Mouse (Mus musculus): ENCODE results near the gene Gm4565.
"Not testable (repeated sequence)": the region's sequence is repeated elsewhere in the genome, so short reads cannot be mapped to it uniquely, and the experiment has no call there.

Gm4565 gene

GRCm38 (mm10) chr7:22588027-22588426 is at the start of gene Gm4565:
Gene Gm4565, minus strand, starts transcription at chr7:22588127.
- not testable (repeated sequence) for DNase-seq (ENCODE audit: low spot score in 2 of 2)

- not testable (repeated sequence) for DNase-seq (ENCODE audit: low spot score in 2 of 2)
These were observed 22.7 kb downstream of the Gm4565 start, which contains the start of gene Gm4201 for GRCm38 (mm10) chr7:22565243-22565642. Gene Gm4201, minus strand, starts transcription at chr7:22565343.

- not testable (repeated sequence) for DNase-seq (ENCODE audit: low spot score in 2 of 2)
These were observed 53.1 kb downstream of the Gm4565 start, which contains the start of gene Gm8677 for GRCm38 (mm10) chr7:22534787-22535186. Gene Gm8677, minus strand, starts transcription at chr7:22534887.
